Mouse (Mus musculus) cerebellum, adult 8-10 months (tissue): ENCODE results near the gene Hist1h3e.

ENCODE experiments used
- DNase-seq: peaks from one replicate; pipeline ENCODE4 v3.0.0; 2022

Gene Hist1h3e

GRCm38 (mm10) chr13:23516822-23517602 lies 45.2 kb downstream of the Hist1h3e start:
- peak; percentile 81 for DNase-seq

DNA sequence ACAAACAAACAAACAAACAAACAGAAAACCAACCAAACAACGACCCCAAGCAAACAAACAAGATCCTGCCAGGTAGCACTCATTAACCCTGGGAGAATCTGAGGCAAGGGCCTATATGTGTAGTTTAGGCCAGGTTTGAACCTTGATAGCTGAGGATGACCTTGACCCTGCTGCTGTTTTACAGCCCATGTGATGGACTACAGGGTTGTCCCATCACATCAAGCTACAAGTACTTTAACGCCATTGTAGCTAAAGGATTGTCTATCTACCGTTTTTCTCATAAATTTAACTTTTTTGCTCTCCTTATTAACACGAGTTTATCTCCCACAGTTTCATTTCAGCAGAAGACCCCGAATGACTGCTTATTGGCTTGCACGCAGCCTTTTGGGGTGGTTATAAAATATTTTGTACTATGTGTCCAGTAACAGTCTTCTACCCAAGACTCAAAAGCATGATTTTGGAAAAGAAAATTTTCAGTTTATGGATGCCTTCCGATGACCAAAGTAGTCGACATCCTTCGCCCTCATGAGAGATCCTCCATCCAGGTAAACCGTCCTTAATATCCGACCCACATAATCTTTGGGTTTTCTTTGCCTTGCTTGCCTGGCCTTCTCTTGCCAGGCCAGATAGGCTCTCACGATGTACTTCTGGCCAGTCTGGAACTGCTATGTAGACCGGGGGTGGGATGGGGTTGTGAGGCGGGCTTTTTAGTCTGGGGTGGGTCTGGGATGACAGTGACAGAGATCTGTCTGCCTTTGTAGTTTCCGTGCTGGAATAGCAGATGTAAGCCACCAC lies 46.1 kb downstream of the Hist1h3e start:
- no peak for DNase-seq

- DNase-seq, result no peak
Observed at GRCm38 (mm10) chr13:23515281-23515680, 46.9 kb downstream of the Hist1h3e start.

GRCm38 (mm10) chr13:23513517-23513916 lies 48.7 kb downstream of the Hist1h3e start:
- no peak for DNase-seq
